13 mouse cellular contexts compared by ENCODE assay signal in the genomic region with DNA sequence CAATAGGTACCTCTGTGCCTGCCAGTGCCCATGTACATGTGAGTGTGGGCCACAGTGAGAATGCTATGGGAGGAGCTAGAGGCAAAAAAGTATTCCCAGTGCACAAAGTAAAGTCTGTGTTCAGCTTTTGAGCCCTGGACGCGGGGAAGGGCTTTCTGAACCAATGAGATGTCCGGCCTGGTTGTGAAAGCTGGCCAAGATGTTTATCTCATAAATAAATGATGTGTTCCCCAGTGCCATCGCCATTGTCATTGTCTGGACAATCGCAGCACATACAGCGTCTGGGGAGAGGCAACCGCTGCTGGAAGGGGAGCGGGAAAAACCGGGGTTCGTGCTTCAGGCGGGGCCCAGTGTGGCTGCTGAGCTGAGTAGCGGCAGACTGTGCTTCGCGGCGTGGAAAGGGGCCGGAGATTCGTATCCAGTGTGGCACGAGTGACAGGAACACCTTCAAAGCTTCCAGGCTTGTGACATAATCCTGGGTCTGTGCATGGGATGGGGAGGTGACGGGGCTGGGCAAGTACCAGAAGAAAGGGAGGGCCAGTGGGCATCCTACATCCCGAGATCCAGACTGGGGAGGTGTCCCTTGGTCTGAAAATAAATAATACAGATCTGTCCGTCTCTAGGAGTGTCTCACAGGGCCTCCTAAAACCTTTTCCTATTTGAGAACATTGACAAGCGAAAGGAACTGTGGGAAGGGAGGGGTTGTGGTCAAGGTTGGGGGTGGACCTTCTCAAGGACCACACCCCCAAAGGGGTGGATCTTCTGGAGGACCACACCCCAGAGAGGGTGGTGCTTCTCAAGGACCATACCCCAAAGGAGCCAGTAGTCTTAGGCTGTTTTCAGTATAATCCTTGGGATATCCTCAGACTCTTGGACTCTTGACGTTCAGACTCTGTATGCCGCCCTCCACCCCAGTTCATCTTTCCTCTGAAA. TPM values are rescaled to one million over a fixed set of nuclear protein-coding genes. Genes with fewer than 3 reads are reported as not detected.
DNase-seq lines count a peak whose midpoint lies in the region; ATAC-seq lines count a peak whose summit lies in the region.
"Had no signal": no experiment of that assay in that cellular context is flagged by ENCODE, and none has a peak within 500 bp of the region (broad histone marks: within the 10 kb centered on the region; RNA-seq: fewer than 3 reads in every experiment).

No protein-coding gene starts in this region.

- H3K4me3 ChIP-seq in neural tube, embryonic 13.5 days: no peak overlapping the region
- H3K4me3 ChIP-seq in hindbrain, embryonic 13.5 days: no peak overlapping the region
- H3K4me3 ChIP-seq: stomach, embryonic 15.5 days had no signal

- H3K27ac ChIP-seq in neural tube, embryonic 13.5 days (replicated peaks): no peak overlapping the region
- no peak overlapping the region for H3K27ac ChIP-seq in hindbrain, embryonic 13.5 days
- H3K27ac ChIP-seq: stomach, embryonic 15.5 days had no signal

- peak; percentile 7 for DNase-seq in gastrocnemius, postnatal 14 days
- no peak for DNase-seq in gastrocnemius, postnatal 25 days
- no peak for DNase-seq in neural tube, embryonic 10.5 days (ENCODE audit: extremely low spot score, low spot score)
- DNase-seq in adipocyte (ENCODE audit: low spot score): no peak
- DNase-seq in adrenal gland, postnatal 4 days (ENCODE audit: low spot score in 2 of 2): no peak
- DNase-seq in adrenal gland, postnatal 36 days: no peak
- DNase-seq: adrenal gland, postnatal 10 days; kidney, adult 2 months had no signal

- H3K9ac ChIP-seq in neural tube, embryonic 13.5 days: no peak overlapping the region
- H3K9ac ChIP-seq in hindbrain, embryonic 13.5 days: no peak overlapping the region
- H3K9ac ChIP-seq: stomach, embryonic 15.5 days had no signal

- peak overlapping the region; percentile 22 for H3K4me2 ChIP-seq in neural tube, embryonic 13.5 days
- peak overlapping the region; percentile 13; the same call in 1 of the 2 replicates for H3K4me2 ChIP-seq in hindbrain, embryonic 13.5 days
- H3K4me2 ChIP-seq: stomach, embryonic 15.5 days had no signal

- no peaks in the 10 kb centered on the region for H3K27me3 ChIP-seq in neural tube, embryonic 13.5 days
- no peaks in the 10 kb centered on the region for H3K27me3 ChIP-seq in hindbrain, embryonic 13.5 days
- H3K27me3 ChIP-seq: stomach, embryonic 15.5 days had no signal

- H3K36me3 ChIP-seq in neural tube, embryonic 13.5 days: no peaks in the 10 kb centered on the region
- no peaks in the 10 kb centered on the region for H3K36me3 ChIP-seq in hindbrain, embryonic 13.5 days
- H3K36me3 ChIP-seq: stomach, embryonic 15.5 days had no signal

- no peak for ATAC-seq in neural tube, embryonic 13.5 days (ENCODE audit: low read depth)
- ATAC-seq in hindbrain, embryonic 13.5 days (ENCODE audit: low FRiP score): no peak

- WGBS in neural tube, embryonic 13.5 days: 59% methylated on average over 24 of the region's 24 CpGs
- WGBS in hindbrain, embryonic 13.5 days: 65% methylated on average over 24 of the region's 24 CpGs

- H3K9me3 ChIP-seq in neural tube, embryonic 13.5 days: no peaks in the 10 kb centered on the region
- H3K9me3 ChIP-seq in hindbrain, embryonic 13.5 days: no peaks in the 10 kb centered on the region
- H3K9me3 ChIP-seq: stomach, embryonic 15.5 days had no signal

- intact Hi-C loops in gastrocnemius, postnatal 14 days (cut with DNase I; ENCODE audit: low total_unique reads): no loop called here

- H3K4me1 ChIP-seq in neural tube, embryonic 13.5 days (replicated peaks): no peaks in the 10 kb centered on the region
- H3K4me1 ChIP-seq in hindbrain, embryonic 13.5 days (replicated peaks): peaks cover 5% of the 10 kb centered on the region; the same call in 1 of the 2 replicates
- H3K4me1 ChIP-seq: stomach, embryonic 15.5 days had no signal

RNA-seq across cellular contexts. Expression of gene Ldb3, which starts 2.5 kb away (rescaled TPM):
- 1,000 to 10,000 TPM; 1,741 to 1,856 TPM for total RNA-seq in gastrocnemius, postnatal 14 days (2021)
- total RNA-seq in gastrocnemius, postnatal 25 days (2021): 1,000 to 10,000 TPM; 2,264 to 2,912 TPM
- 0.87 and 1.3 TPM in 2 replicates for polyA plus RNA-seq in neural tube, embryonic 13.5 days (2015; fragmentation: Nextera tagmentation; extraction: Ambion mirVana)
- polyA plus RNA-seq in hindbrain, embryonic 13.5 days (2015; fragmentation: Nextera tagmentation; extraction: Ambion mirVana): 0.50 and 0.56 TPM in 2 replicates
- 10 to 100 TPM; 14.3 to 37.2 TPM for total RNA-seq in adrenal gland, postnatal 4 days (2021)
- total RNA-seq in adrenal gland, postnatal 36 days (2021): 1 to 10 TPM in 1 of 2 experiments, under 1 TPM in 1; 0.46 to 1.1 TPM

RNA-seq across cellular contexts. Expression of gene Opn4, which starts 8.9 kb away (rescaled TPM):
- not detected for total RNA-seq in gastrocnemius, postnatal 14 days (2021)
- total RNA-seq in gastrocnemius, postnatal 25 days (2021): not detected
- not detected in 2 replicates for polyA plus RNA-seq in neural tube, embryonic 13.5 days (2015; fragmentation: Nextera tagmentation; extraction: Ambion mirVana)
- not detected in 2 replicates for polyA plus RNA-seq in hindbrain, embryonic 13.5 days (2015; fragmentation: Nextera tagmentation; extraction: Ambion mirVana)
- total RNA-seq in adrenal gland, postnatal 4 days (2021): not detected
- total RNA-seq in adrenal gland, postnatal 36 days (2021): not detected
- total RNA-seq: adrenal gland, postnatal 10 days; left cerebral cortex, postnatal 14 days had no signal
- polyA plus RNA-seq: embryonic facial prominence, embryonic 11.5 days; kidney, adult 2 months; stomach, embryonic 15.5 days had no signal

Comparison
In these comparisons a context has a peak if more than half of its experiments do, and no peak if none do; other contexts are left out.
1. RNA of gene Ldb3, which starts 2.5 kb away (total RNA-seq): 2,264 to 2,912 TPM in gastrocnemius, postnatal 25 days and 1,741 to 1,856 TPM in gastrocnemius, postnatal 14 days; 14.3 to 37.2 TPM in adrenal gland, postnatal 4 days and 0.46 to 1.1 TPM in adrenal gland, postnatal 36 days; every median in the first group is over 10 times any median in the second.